ENCODE assay signal across 8 mouse cellular contexts in genomic region chr6:126940451-126940850, GRCm38 (mm10). TPM values are rescaled to one million over a fixed set of nuclear protein-coding genes. Genes with fewer than 3 reads are reported as not detected.
DNase-seq lines count a peak whose midpoint lies in the region; ATAC-seq and TF ChIP-seq lines count a peak whose summit lies in the region.

No protein-coding gene starts in this region.

- ATAC-seq in lung, embryonic 14.5 days (ENCODE audit: insufficient read depth): no peak
- ATAC-seq in forebrain, embryonic 15.5 days (replicated peaks): no peak
- ATAC-seq in liver, embryonic 13.5 days (ENCODE audit: low read depth): no peak
- ATAC-seq in neutrophil, adult 5-6 weeks (ENCODE audit: extremely low read depth, insufficient number of reproducible peaks, low FRiP score, poor library complexity, severe bottlenecking): peak; percentile 81

- no peak overlapping the region for H3K27ac ChIP-seq in lung, embryonic 14.5 days (ENCODE audit: low read depth)
- H3K27ac ChIP-seq in bone marrow macrophage, adult 2 months (ENCODE audit: insufficient read depth, low read depth, low read length): peak overlapping the region; percentile 48
- H3K27ac ChIP-seq in forebrain, embryonic 15.5 days (replicated peaks): no peak overlapping the region
- peak overlapping the region; percentile 73 for H3K27ac ChIP-seq in liver, embryonic 13.5 days

- peaks cover 11% of the 10 kb centered on the region for H3K36me3 ChIP-seq in lung, embryonic 14.5 days (ENCODE audit: insufficient read depth)
- peaks cover 20% of the 10 kb centered on the region for H3K36me3 ChIP-seq in forebrain, embryonic 15.5 days
- peaks cover 34% of the 10 kb centered on the region for H3K36me3 ChIP-seq in liver, embryonic 13.5 days

- TF ChIP-seq POLR2A in bone marrow macrophage, adult 2 months (IDR thresholded peaks at IDR 0.05; ENCODE audit: borderline replicate concordance, low read depth, low read length): no peak

- H3K4me2 ChIP-seq in lung, embryonic 14.5 days: peak overlapping the region; percentile 80
- peak overlapping the region; percentile 96 for H3K4me2 ChIP-seq in forebrain, embryonic 15.5 days (replicated peaks)
- peak overlapping the region; percentile 81 for H3K4me2 ChIP-seq in liver, embryonic 13.5 days

- H3K9me3 ChIP-seq in lung, embryonic 14.5 days (ENCODE audit: low read depth, low read length): no peaks in the 10 kb centered on the region
- H3K9me3 ChIP-seq in forebrain, embryonic 15.5 days: no peaks in the 10 kb centered on the region
- H3K9me3 ChIP-seq in liver, embryonic 13.5 days (replicated peaks): no peaks in the 10 kb centered on the region

- peak; percentile 27; the same call in 1 of the 2 replicates for TF ChIP-seq CTCF in lung, embryonic 14.5 days (IDR thresholded peaks at IDR 0.05; ENCODE audit: low read depth)
- TF ChIP-seq CTCF in bone marrow macrophage, adult 2 months (IDR thresholded peaks at IDR 0.05; ENCODE audit: low read depth, low read length): 0 out of 2 replicates have a peak, but pooled peaks have one; percentile 13

- H3K4me1 ChIP-seq in lung, embryonic 14.5 days (ENCODE audit: insufficient read depth): peaks cover 3% of the 10 kb centered on the region; the same call in 1 of the 2 replicates
- H3K4me1 ChIP-seq in bone marrow macrophage, adult 2 months (ENCODE audit: control insufficient read depth, insufficient read depth, low read length): peaks cover 8% of the 10 kb centered on the region
- H3K4me1 ChIP-seq in forebrain, embryonic 15.5 days: peaks cover 32% of the 10 kb centered on the region
- H3K4me1 ChIP-seq in liver, embryonic 13.5 days (replicated peaks): peaks cover 38% of the 10 kb centered on the region

- peak overlapping the region; percentile 79; the same call in 1 of the 2 replicates for H3K9ac ChIP-seq in lung, embryonic 14.5 days
- peak overlapping the region; percentile 56 for H3K9ac ChIP-seq in forebrain, embryonic 15.5 days (replicated peaks)
- H3K9ac ChIP-seq in liver, embryonic 13.5 days: peak overlapping the region; percentile 73

- no peaks in the 10 kb centered on the region for H3K27me3 ChIP-seq in lung, embryonic 14.5 days (ENCODE audit: insufficient read depth, low read length)
- H3K27me3 ChIP-seq in forebrain, embryonic 15.5 days: no peaks in the 10 kb centered on the region
- H3K27me3 ChIP-seq in liver, embryonic 13.5 days: no peaks in the 10 kb centered on the region

- DNase-seq in lung, embryonic 14.5 days: peak; percentile 26
- no peak for DNase-seq in lung, adult 18-20 months
- peak; percentile 24 for DNase-seq in liver, embryonic 13.5 days
- DNase-seq in adrenal gland, adult 18-20 months (ENCODE audit: low spot score in 2 of 2): no peak
- no peak for DNase-seq in spleen, postnatal 14 days (ENCODE audit: low spot score in 2 of 2)

- 3% methylated on average over 5 of the region's 5 CpGs for WGBS in lung, embryonic 14.5 days
- 4% methylated on average over 5 of the region's 5 CpGs for WGBS in forebrain, embryonic 15.5 days
- WGBS in liver, embryonic 13.5 days (ENCODE audit: insufficient replicate concordance): 1% methylated on average over 5 of the region's 5 CpGs

- peak overlapping the region; percentile 61 for H3K4me3 ChIP-seq in lung, embryonic 14.5 days (ENCODE audit: low read depth, low read length)
- H3K4me3 ChIP-seq in bone marrow macrophage, adult 2 months (ENCODE audit: insufficient read depth, low read length): peak overlapping the region; percentile 69
- H3K4me3 ChIP-seq in forebrain, embryonic 15.5 days: peak overlapping the region; percentile 88
- peak overlapping the region; percentile 91 for H3K4me3 ChIP-seq in liver, embryonic 13.5 days (replicated peaks)

RNA-seq across cellular contexts. Expression of gene D6Wsu163e, which starts 0.7 kb away (rescaled TPM):
- 15.6 and 16.7 TPM in 2 replicates for polyA plus RNA-seq in lung, embryonic 14.5 days (2014; fragmentation: Nextera tagmentation; extraction: Ambion mirVana)
- polyA plus RNA-seq in bone marrow macrophage, adult 2 months (2012; ENCODE audit: insufficient read depth, insufficient read length, missing spikeins): 39.7 TPM in 2 replicates
- polyA plus RNA-seq in forebrain, embryonic 15.5 days (2015; fragmentation: Nextera tagmentation; extraction: Ambion mirVana): 29.8 and 31.3 TPM in 2 replicates
- polyA plus RNA-seq in liver, embryonic 13.5 days (2015; fragmentation: Nextera tagmentation; extraction: Ambion mirVana): 19.6 and 22.5 TPM in 2 replicates
- total RNA-seq in neutrophil, adult 5-6 weeks (2017): 41.4 and 50.7 TPM in 2 replicates
- total RNA-seq in adrenal gland, adult 18-20 months (2021): 10 to 100 TPM; 16.9 to 17.5 TPM

RNA-seq across cellular contexts. Expression of gene Rad51ap1, which starts 1.1 kb away (rescaled TPM):
- 79.8 and 85.6 TPM in 2 replicates for polyA plus RNA-seq in lung, embryonic 14.5 days (2014; fragmentation: Nextera tagmentation; extraction: Ambion mirVana)
- polyA plus RNA-seq in bone marrow macrophage, adult 2 months (2012; ENCODE audit: insufficient read depth, insufficient read length, missing spikeins): 20.5 and 26.8 TPM in 2 replicates
- 29.9 and 33.8 TPM in 2 replicates for polyA plus RNA-seq in forebrain, embryonic 15.5 days (2015; fragmentation: Nextera tagmentation; extraction: Ambion mirVana)
- polyA plus RNA-seq in liver, embryonic 13.5 days (2015; fragmentation: Nextera tagmentation; extraction: Ambion mirVana): 59.0 and 67.3 TPM in 2 replicates
- total RNA-seq in neutrophil, adult 5-6 weeks (2017): 0.70 and 3.6 TPM in 2 replicates
- total RNA-seq in adrenal gland, adult 18-20 months (2021): under 1 TPM; 0.58 to 0.76 TPM

RNA-seq across cellular contexts. Expression of gene Dyrk4, which starts 18.8 kb away (rescaled TPM):
- polyA plus RNA-seq in lung, embryonic 14.5 days (2014; fragmentation: Nextera tagmentation; extraction: Ambion mirVana): 0.13 TPM in 1 of 2 replicates, not detected in the other
- polyA plus RNA-seq in bone marrow macrophage, adult 2 months (2012; ENCODE audit: insufficient read depth, insufficient read length, missing spikeins): not detected in 2 replicates
- polyA plus RNA-seq in forebrain, embryonic 15.5 days (2015; fragmentation: Nextera tagmentation; extraction: Ambion mirVana): 0.08 TPM in 1 of 2 replicates, not detected in the other
- not detected in 2 replicates for polyA plus RNA-seq in liver, embryonic 13.5 days (2015; fragmentation: Nextera tagmentation; extraction: Ambion mirVana)
- total RNA-seq in neutrophil, adult 5-6 weeks (2017): 0.61 TPM in 1 of 2 replicates, not detected in the other
- not detected for total RNA-seq in adrenal gland, adult 18-20 months (2021)

Comparison
In these comparisons a context has a peak if more than half of its experiments do, and no peak if none do; other contexts are left out.
1. DNase-seq: peak in lung, embryonic 14.5 days (single experiment) and liver, embryonic 13.5 days (single experiment); none in lung, adult 18-20 months (0 of 2), adrenal gland, adult 18-20 months (0 of 2) and spleen, postnatal 14 days (0 of 2).
2. H3K27ac ChIP-seq: peak in bone marrow macrophage, adult 2 months (single experiment) and liver, embryonic 13.5 days (single experiment); none in lung, embryonic 14.5 days (single experiment) and forebrain, embryonic 15.5 days (single experiment).
3. Peak in every context shown above with its lines, with median percentiles within 50 percentile points of each other: H3K4me2 ChIP-seq, H3K4me3 ChIP-seq and H3K9ac ChIP-seq.